Mouse (Mus musculus) G1E-ER4 (cell line): ENCODE results near the gene Atg5. TPM values are rescaled to one million over a fixed set of nuclear protein-coding genes. Genes with fewer than 3 reads are reported as not detected.

Source experiments
- GATA1 ChIP-seq: IDR thresholded peaks from one replicate; pipeline ENCODE4 v1.8.0; 2012; ENCODE audit warnings: low read length, inconsistent platforms
- polyA plus RNA-seq: library from polyadenylated mRNA; stranded (reverse); fragments of >175 nt; gene quantifications from 2 replicates; pipeline ENCODE4 v1.2.3, GENCODE M21; 2012

The Atg5 gene
- polyA plus RNA-seq, 1 experiment: 5.0 TPM

GRCm38 (mm10) chr10:44304845-44305244, 36.7 kb downstream of the Atg5 start:
- no peak for TF ChIP-seq GATA1

GRCm38 (mm10) chr10:44306308-44306707, 38.1 kb downstream of the Atg5 start:
- no peak for TF ChIP-seq GATA1

- TF ChIP-seq GATA1: no peak
Observed at GRCm38 (mm10) chr10:44308280-44308679, 40.1 kb downstream of the Atg5 start.

GRCm38 (mm10) chr10:44309250-44309649, 41.1 kb downstream of the Atg5 start:
- no peak for TF ChIP-seq GATA1

- TF ChIP-seq GATA1: no peak
Observed at GRCm38 (mm10) chr10:44315276-44315675, 47.1 kb downstream of the Atg5 start.

- TF ChIP-seq GATA1: no peak
Observed at GRCm38 (mm10) chr10:44316280-44317270, 48.4 kb downstream of the Atg5 start.

GRCm38 (mm10) chr10:44322166-44322565, 54.0 kb downstream of the Atg5 start:
- no peak for TF ChIP-seq GATA1

GRCm38 (mm10) chr10:44323070-44323775, 55.1 kb downstream of the Atg5 start:
- no peak for TF ChIP-seq GATA1

- no peak for TF ChIP-seq GATA1
Observed at GRCm38 (mm10) chr10:44323836-44324235, 55.7 kb downstream of the Atg5 start.

GRCm38 (mm10) chr10:44325551-44326500, 57.7 kb downstream of the Atg5 start:
- no peak for TF ChIP-seq GATA1

- TF ChIP-seq GATA1: no peak
Observed at GRCm38 (mm10) chr10:44327057-44327456, 58.9 kb downstream of the Atg5 start.

GRCm38 (mm10) chr10:44328347-44328746, 60.2 kb downstream of the Atg5 start:
- TF ChIP-seq GATA1: no peak

GRCm38 (mm10) chr10:44330717-44331116, 62.6 kb downstream of the Atg5 start:
- TF ChIP-seq GATA1: no peak

- TF ChIP-seq GATA1: no peak
Observed at GRCm38 (mm10) chr10:44331469-44331868, 63.3 kb downstream of the Atg5 start.

GRCm38 (mm10) chr10:44338571-44338970, 70.4 kb downstream of the Atg5 start:
- no peak for TF ChIP-seq GATA1
